Mouse (Mus musculus): ENCODE measurements at regions not wholly inside any gene's neighbourhood (a gene's known extent, or its start where the extent isn't known, plus 50 kb on each side); places are given as distances from the start of the nearest gene placed in this dataset.

DNA sequence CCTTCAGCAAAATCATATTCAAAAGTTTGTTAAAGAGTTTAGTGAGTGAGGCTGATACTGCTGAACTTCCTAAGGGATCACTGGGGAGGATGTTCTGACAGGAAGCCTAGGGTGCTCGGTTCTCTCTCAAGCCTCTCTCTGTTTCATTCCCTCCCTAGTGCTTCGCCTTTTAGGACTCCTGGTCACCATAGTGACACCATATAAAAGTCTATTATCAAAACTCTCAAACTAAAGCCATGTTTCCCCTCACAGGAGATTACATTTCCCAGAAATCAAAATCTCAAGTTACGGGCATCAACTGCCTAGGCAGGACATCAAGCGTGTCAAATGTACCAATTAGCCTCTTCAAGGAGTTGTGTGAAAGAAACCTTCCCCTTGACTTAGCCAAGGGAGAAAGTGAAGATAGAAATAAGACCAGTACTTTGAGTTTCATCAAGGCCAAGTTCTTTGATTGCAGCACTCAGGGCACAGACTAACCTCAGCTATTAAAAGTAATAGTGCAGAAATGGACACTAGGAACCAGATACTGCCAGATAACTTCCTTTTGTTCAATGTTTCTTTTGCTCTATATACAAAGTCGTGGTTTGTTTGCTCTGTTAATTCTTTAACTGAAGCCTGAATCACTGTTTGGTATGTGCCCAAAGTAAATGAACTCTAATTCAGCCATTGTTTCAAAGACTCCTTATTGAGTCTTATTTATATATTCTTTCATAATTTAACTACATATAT lies 752.6 kb downstream of the Jrkl start:
- H3K4me3 ChIP-seq (ENCODE audit: low read depth, low read length), result no peak overlapping the region
- no peaks in the 10 kb centered on the region for H3K4me1 ChIP-seq (ENCODE audit: insufficient read depth, low read length)
- H3K9me3 ChIP-seq (ENCODE audit: low read length), result no peaks in the 10 kb centered on the region
- no peak overlapping the region for H3K4me2 ChIP-seq (ENCODE audit: low read depth, low read length, poor library complexity, severe bottlenecking)
- H3K9ac ChIP-seq (replicated peaks; ENCODE audit: low read length, poor library complexity, severe bottlenecking), result no peak overlapping the region
- H3K36me3 ChIP-seq (ENCODE audit: insufficient read depth, low read length), result no peaks in the 10 kb centered on the region
- ATAC-seq (ENCODE audit: low FRiP score) (no peak), DNase-seq (ENCODE audit: low spot score) (no peak)
- 53% methylated on average over 5 of the region's 5 CpGs for WGBS
- no peak overlapping the region for H3K27ac ChIP-seq (ENCODE audit: low read depth, low read length)
- TF ChIP-seq CTCF (IDR thresholded peaks at IDR 0.05), result no peak
- no peaks in the 10 kb centered on the region for H3K27me3 ChIP-seq (ENCODE audit: insufficient read depth, low read length)

DNA sequence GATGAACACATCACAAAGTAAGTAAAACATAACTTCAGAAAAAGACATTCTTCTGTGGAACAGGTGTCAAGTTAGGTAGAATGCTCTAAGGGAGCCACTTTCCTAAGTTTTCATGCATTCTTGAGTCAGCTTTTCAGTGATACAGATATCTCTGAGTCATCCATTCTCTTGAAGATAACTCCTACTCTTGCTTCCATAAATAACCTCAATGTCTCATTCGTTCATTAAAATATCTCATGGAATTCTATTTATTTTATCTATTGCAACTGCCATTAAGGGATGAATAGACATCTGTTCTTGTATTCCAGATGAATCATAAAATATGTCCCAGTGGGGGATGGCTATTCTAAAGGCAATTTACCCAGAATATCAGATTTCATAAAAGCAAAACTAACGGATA lies 787.8 kb downstream of the Jrkl start:
- H3K27ac ChIP-seq (ENCODE audit: low read depth, low read length), result no peak overlapping the region
- no peak overlapping the region for H3K4me2 ChIP-seq (ENCODE audit: low read depth, low read length, poor library complexity, severe bottlenecking)
- no peaks in the 10 kb centered on the region for H3K9me3 ChIP-seq (ENCODE audit: low read length)
- no peak overlapping the region for H3K9ac ChIP-seq (replicated peaks; ENCODE audit: low read length, poor library complexity, severe bottlenecking)
- DNase-seq (ENCODE audit: low spot score) (no peak), ATAC-seq (ENCODE audit: low FRiP score) (no peak)
- no peaks in the 10 kb centered on the region for H3K27me3 ChIP-seq (ENCODE audit: insufficient read depth, low read length)
- no peak overlapping the region for H3K4me3 ChIP-seq (ENCODE audit: low read depth, low read length)
- H3K4me1 ChIP-seq (ENCODE audit: insufficient read depth, low read length), result no peaks in the 10 kb centered on the region
- no peaks in the 10 kb centered on the region for H3K36me3 ChIP-seq (ENCODE audit: insufficient read depth, low read length)
- TF ChIP-seq CTCF (IDR thresholded peaks at IDR 0.05), result no peak
- WGBS, result 84% methylated on average over 2 of the region's 2 CpGs

DNA sequence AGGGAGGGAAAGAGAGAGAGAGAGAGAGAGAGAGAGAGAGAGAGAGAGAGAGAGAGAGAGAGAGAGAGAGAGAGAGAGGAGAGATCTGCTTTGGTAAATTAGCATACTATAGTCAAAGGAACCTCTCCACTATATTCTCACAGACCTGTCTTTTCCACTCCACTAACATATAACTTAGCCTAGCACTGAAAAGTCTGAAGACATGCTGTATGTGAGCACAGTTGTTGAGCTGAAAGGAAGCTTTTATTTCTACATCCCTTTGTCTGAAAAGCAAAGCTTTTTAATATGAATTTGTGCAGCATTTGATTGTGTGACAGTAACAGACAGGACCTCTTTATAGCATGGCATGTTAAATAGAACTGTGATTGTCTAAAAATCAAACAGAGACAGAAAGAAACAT lies 788.9 kb downstream of the Jrkl start:
- no peak for TF ChIP-seq CTCF (IDR thresholded peaks at IDR 0.05)
- DNase-seq (ENCODE audit: low spot score) (no peak), ATAC-seq (ENCODE audit: low FRiP score) (no peak)
- H3K27ac ChIP-seq (ENCODE audit: low read depth, low read length), result no peak overlapping the region
- H3K9ac ChIP-seq (replicated peaks; ENCODE audit: low read length, poor library complexity, severe bottlenecking), result no peak overlapping the region
- no peaks in the 10 kb centered on the region for H3K36me3 ChIP-seq (ENCODE audit: insufficient read depth, low read length)
- no peaks in the 10 kb centered on the region for H3K27me3 ChIP-seq (ENCODE audit: insufficient read depth, low read length)
- no peaks in the 10 kb centered on the region for H3K4me1 ChIP-seq (ENCODE audit: insufficient read depth, low read length)
- H3K4me2 ChIP-seq (ENCODE audit: low read depth, low read length, poor library complexity, severe bottlenecking), result no peak overlapping the region
- no peaks in the 10 kb centered on the region for H3K9me3 ChIP-seq (ENCODE audit: low read length)
- no peak overlapping the region for H3K4me3 ChIP-seq (ENCODE audit: low read depth, low read length)

DNA sequence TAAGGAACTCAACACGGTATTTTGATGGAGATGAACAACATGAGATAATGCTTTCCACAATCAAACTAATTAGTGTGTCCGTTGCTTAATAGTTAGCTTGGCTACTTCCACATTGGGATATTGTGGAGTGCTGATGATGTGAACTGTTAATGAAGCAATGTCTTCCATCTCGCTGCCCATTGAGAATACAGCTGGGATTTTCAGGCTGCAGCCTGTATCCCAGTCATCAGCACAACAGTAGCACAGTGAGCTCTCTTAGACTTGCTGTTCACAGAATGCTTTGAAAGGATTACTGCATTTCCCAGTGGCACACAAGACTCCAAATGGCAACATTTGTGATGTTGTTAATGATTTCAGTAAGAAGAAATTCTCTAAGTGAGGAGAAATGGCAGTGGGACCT lies 811.5 kb downstream of the Jrkl start:
- no peak for DNase-seq (ENCODE audit: low spot score)

DNA sequence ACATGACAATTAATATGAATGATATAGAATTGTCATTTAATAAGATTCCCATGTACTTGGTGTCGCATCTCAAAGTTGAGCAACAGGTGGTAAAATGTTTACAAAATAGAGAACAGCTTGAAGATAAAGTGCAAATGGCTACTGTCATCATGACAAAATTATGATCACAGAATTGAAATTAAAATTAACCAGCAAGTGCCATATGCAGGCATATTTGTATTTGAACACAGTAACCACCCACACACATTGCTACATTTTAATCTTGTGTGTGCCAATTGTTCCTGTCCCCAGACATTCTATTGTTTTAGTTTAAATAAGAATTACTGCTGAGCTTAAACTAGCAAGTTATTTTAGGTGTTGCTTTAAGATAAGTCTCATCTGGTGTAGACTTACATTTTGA lies 823.7 kb downstream of the Jrkl start:
- H3K27ac ChIP-seq (ENCODE audit: low read depth, low read length), result no peak overlapping the region
- TF ChIP-seq CTCF (IDR thresholded peaks at IDR 0.05), result no peak
- no peaks in the 10 kb centered on the region for H3K4me1 ChIP-seq (ENCODE audit: insufficient read depth, low read length)
- no peak overlapping the region for H3K9ac ChIP-seq (replicated peaks; ENCODE audit: low read length, poor library complexity, severe bottlenecking)
- no peaks in the 10 kb centered on the region for H3K36me3 ChIP-seq (ENCODE audit: insufficient read depth, low read length)
- WGBS, result 92% methylated on average over 1 of the region's 1 CpGs
- DNase-seq (ENCODE audit: low spot score), result no peak
- ATAC-seq (ENCODE audit: low FRiP score), result no peak
- H3K9me3 ChIP-seq (ENCODE audit: low read length), result no peaks in the 10 kb centered on the region
- H3K27me3 ChIP-seq (ENCODE audit: insufficient read depth, low read length), result no peaks in the 10 kb centered on the region
- H3K4me3 ChIP-seq (ENCODE audit: low read depth, low read length), result no peak overlapping the region
- H3K4me2 ChIP-seq (ENCODE audit: low read depth, low read length, poor library complexity, severe bottlenecking), result no peak overlapping the region

More for the DNA sequence above, 811.5 kb downstream of the Jrkl start:
- Histone ChIP-seq H3K4me1 (ENCODE audit: insufficient read depth, low read length) (no peaks in the 10 kb centered on the region), H3K36me3 (ENCODE audit: insufficient read depth, low read length) (no peaks in the 10 kb centered on the region), H3K9me3 (ENCODE audit: low read length) (no peaks in the 10 kb centered on the region), H3K27ac (ENCODE audit: low read depth, low read length) (no peak overlapping the region), H3K27me3 (ENCODE audit: insufficient read depth, low read length) (no peaks in the 10 kb centered on the region), H3K4me3 (ENCODE audit: low read depth, low read length) (no peak overlapping the region), H3K9ac (replicated peaks; ENCODE audit: low read length, poor library complexity, severe bottlenecking) (no peak overlapping the region), H3K4me2 (ENCODE audit: low read depth, low read length, poor library complexity, severe bottlenecking) (no peak overlapping the region)
- WGBS, result 75% methylated on average over 3 of the region's 3 CpGs
- no peak for ATAC-seq (ENCODE audit: low FRiP score)
- TF ChIP-seq CTCF (IDR thresholded peaks at IDR 0.05), result no peak

DNA sequence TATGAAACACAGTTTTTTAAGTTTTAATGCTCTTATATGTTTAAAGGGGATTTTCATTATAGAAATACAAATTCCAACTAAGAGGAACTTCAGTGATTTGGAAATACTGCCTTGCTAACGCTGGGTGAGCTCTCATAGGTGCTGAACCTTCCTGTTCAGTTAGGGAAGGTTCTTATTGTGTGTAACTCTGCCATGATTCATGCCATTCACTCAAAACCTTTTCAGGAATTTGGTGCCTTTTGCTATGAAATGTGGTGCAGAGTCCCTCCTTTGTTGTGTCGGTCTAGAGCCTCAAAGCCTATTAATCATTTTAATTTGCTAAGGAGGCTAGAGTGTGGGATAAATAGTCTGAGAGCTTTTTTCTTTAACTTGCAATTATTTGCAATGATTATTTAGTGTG lies 837.1 kb downstream of the Jrkl start:
- 72% methylated on average over 2 of the region's 2 CpGs for WGBS
- Histone ChIP-seq H3K27ac (ENCODE audit: low read depth, low read length) (no peak overlapping the region), H3K4me2 (ENCODE audit: low read depth, low read length, poor library complexity, severe bottlenecking) (no peak overlapping the region), H3K4me3 (ENCODE audit: low read depth, low read length) (no peak overlapping the region), H3K27me3 (ENCODE audit: insufficient read depth, low read length) (no peaks in the 10 kb centered on the region), H3K9ac (replicated peaks; ENCODE audit: low read length, poor library complexity, severe bottlenecking) (no peak overlapping the region), H3K4me1 (ENCODE audit: insufficient read depth, low read length) (no peaks in the 10 kb centered on the region), H3K36me3 (ENCODE audit: insufficient read depth, low read length) (no peaks in the 10 kb centered on the region), H3K9me3 (ENCODE audit: low read length) (no peaks in the 10 kb centered on the region)
- ATAC-seq (ENCODE audit: low FRiP score) (no peak), DNase-seq (ENCODE audit: low spot score) (no peak)
- TF ChIP-seq CTCF (IDR thresholded peaks at IDR 0.05), result no peak

All from midbrain, postnatal 0 days (tissue).